Mouse (Mus musculus): ENCODE data around the gene Psmg4. TPM values are rescaled to one million over a fixed set of nuclear protein-coding genes. Genes with fewer than 3 reads are reported as not detected.

The Psmg4 gene
- total RNA-seq (2012; rRNA removed) (146 and 161 TPM in 2 replicates), polyA plus RNA-seq (2012; ENCODE audit: insufficient read depth in 1 of 2, insufficient read length in 2 of 2, low read depth in 1 of 2, low replicate concordance in 2 of 2, missing spikeins in 1 of 2) (100 to 1,000 TPM in 1 of 2 experiments, not detected in 1; 121 TPM)

DNA sequence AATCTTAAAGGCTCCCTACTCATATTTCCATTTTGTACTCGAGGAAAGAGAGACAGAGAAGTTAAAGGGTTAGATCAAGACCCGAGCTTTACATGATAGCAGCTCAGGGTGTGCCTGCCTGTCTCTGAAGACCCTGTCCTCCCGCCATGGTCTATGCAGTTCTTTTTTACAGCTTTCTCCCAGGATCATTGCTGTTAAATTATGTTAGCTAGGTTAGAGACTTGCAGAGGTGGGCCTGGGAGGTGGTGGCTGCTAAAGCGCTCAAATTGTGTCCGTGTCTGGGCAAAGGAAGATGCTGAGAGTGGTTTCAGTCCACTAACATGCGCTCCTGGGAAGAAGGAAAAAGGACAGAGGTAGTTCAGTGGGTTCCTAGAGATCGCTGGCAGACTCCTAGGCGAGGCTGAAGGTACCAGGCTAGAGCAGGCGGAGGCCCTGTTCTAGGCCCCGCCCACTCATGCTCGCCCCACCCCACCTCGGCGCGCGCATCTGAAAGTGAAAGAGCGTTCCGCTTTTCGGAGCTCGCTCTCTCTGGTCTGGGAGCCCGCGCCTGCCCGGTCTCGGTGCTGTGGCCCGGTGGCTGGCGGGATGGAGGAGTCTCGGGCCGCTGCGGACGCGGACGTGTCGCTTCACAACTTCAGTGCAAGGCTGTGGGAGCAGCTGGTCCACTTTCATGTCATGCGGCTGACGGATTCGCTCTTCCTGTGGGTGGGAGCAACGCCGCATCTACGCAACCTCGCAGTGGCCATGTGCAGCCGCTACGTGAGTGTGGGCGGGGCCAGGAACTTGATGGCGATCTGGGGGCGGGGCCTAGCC lies at the start of gene Psmg4:
Gene Psmg4, plus strand, starts transcription at position 474 of the 813 bp plus-strand sequence.
- peak; percentile 95 for DNase-seq (ENCODE audit: low read depth, low spot score)
- H3K36me3 ChIP-seq (ENCODE audit: control insufficient read depth in 1 of 2, insufficient read depth in 2 of 2, low read length in 2 of 2) = peaks cover 0 to 10% of the 10 kb centered on the region in 2 experiments; a peak in 2 of 4 replicates
- peaks cover 14% of the 10 kb centered on the region for H3K79me2 ChIP-seq (ENCODE audit: control insufficient read depth, insufficient read depth, low read length, poor library complexity)
- no peaks in the 10 kb centered on the region for H3K27me3 ChIP-seq (ENCODE audit: control insufficient read depth in 1 of 2, insufficient read depth in 2 of 2, low read length in 2 of 2)
- peak within 1 kb of the TSS; percentile 91 for H3K27ac ChIP-seq (ENCODE audit: control insufficient read depth, low read depth, low read length)
- peak within 1 kb of the TSS; percentile 83 for H3K9ac ChIP-seq (ENCODE audit: control insufficient read depth, low read depth, low read length, poor library complexity, severe bottlenecking)
- TF ChIP-seq GABPA (IDR thresholded peaks at IDR 0.05; ENCODE audit: low read depth, low read length) = no peak
- no peak for TF ChIP-seq ZNF384 (IDR thresholded peaks at IDR 0.05; ENCODE audit: low read depth, low read length)
- no peak for TF ChIP-seq POLR2AphosphoS5 (IDR thresholded peaks at IDR 0.05; ENCODE audit: borderline replicate concordance, low read depth, low read length)
- TF ChIP-seq ELF1 (IDR thresholded peaks at IDR 0.05; ENCODE audit: low read depth, low read length) = peak; percentile 68
- peak; percentile 82 for TF ChIP-seq SIN3A (IDR thresholded peaks at IDR 0.05; ENCODE audit: low read length)
- TF ChIP-seq MEF2A (IDR thresholded peaks at IDR 0.05; ENCODE audit: extremely low read depth, insufficient replicate concordance, low read depth, low read length, poor library complexity, severe bottlenecking) = 0 out of 2 replicates have a peak, but pooled peaks have one; percentile 46
- no peak for TF ChIP-seq ZKSCAN1 (IDR thresholded peaks at IDR 0.05; ENCODE audit: low read depth, low read length)
- no peak for TF ChIP-seq CTCF (IDR thresholded peaks at IDR 0.05 in 2 of 3, conservative IDR thresholded peaks at IDR 0.05 in 1 of 3; ENCODE audit: control insufficient read depth in 1 of 3, insufficient read depth in 1 of 3, low read depth in 2 of 3, low read length in 3 of 3, poor library complexity in 1 of 3, severe bottlenecking in 1 of 3)
- peak; percentile 11; the same call in 1 of the 2 replicates for TF ChIP-seq SMC3 (IDR thresholded peaks at IDR 0.05; ENCODE audit: low read depth, low read length)
- TF ChIP-seq ZMIZ1 (IDR thresholded peaks at IDR 0.05; ENCODE audit: low read depth, low read length) = peak; percentile 68; the same call in 1 of the 2 replicates
- TF ChIP-seq NRF1 (IDR thresholded peaks at IDR 0.05; ENCODE audit: insufficient read depth, low read depth, low read length, poor library complexity, severe bottlenecking) = peak; percentile 75
- TF ChIP-seq TBP (IDR thresholded peaks at IDR 0.05; ENCODE audit: low read depth, low read length) = peak; percentile 67; the same call in 1 of the 2 replicates
- peak in 1 of 2 experiments; percentile 12; a peak in 1 of 4 replicates for TF ChIP-seq EP300 (IDR thresholded peaks at IDR 0.05; ENCODE audit: low read depth in 1 of 2, low read length in 2 of 2)
- peak; percentile 83 for TF ChIP-seq HCFC1 (IDR thresholded peaks at IDR 0.05; ENCODE audit: low read depth, low read length)
- TF ChIP-seq MAX (IDR thresholded peaks at IDR 0.05; ENCODE audit: low read length) = peak; percentile 45; the same call in 1 of the 2 replicates
- TF ChIP-seq NELFE (IDR thresholded peaks at IDR 0.05; ENCODE audit: low read depth, low read length) = peak; percentile 91
- peak; percentile 73; the same call in 1 of the 2 replicates for TF ChIP-seq MYC (IDR thresholded peaks at IDR 0.05; ENCODE audit: low read depth, low read length)
- TF ChIP-seq CHD2 (IDR thresholded peaks at IDR 0.05; ENCODE audit: low read length) = no peak
- peak; percentile 90 for TF ChIP-seq MXI1 (IDR thresholded peaks at IDR 0.05; ENCODE audit: low read depth, low read length)
- peak; percentile 45; the same call in 1 of the 2 replicates for TF ChIP-seq USF1 (IDR thresholded peaks at IDR 0.05; ENCODE audit: low read depth, low read length)
- TF ChIP-seq MAZ (IDR thresholded peaks at IDR 0.05; ENCODE audit: low read depth, low read length) = no peak; the same call in 1 of the 2 replicates
- 0 out of 2 replicates have a peak, but pooled peaks have one; percentile 37 for TF ChIP-seq ETS1 (IDR thresholded peaks at IDR 0.05; ENCODE audit: low read depth, low read length)
- TF ChIP-seq BHLHE40 (IDR thresholded peaks at IDR 0.05; ENCODE audit: borderline replicate concordance, low read depth, low read length) = no peak
- no peak; the same call in none of the 2 replicates for TF ChIP-seq TCF12 (IDR thresholded peaks at IDR 0.05; ENCODE audit: low read depth, low read length)
- TF ChIP-seq E2F4 (IDR thresholded peaks at IDR 0.05; ENCODE audit: borderline replicate concordance, low read depth, low read length) = no peak
- TF ChIP-seq POLR2A (IDR thresholded peaks at IDR 0.05; ENCODE audit: control insufficient read depth in 1 of 2, insufficient read depth in 1 of 2, low read depth in 1 of 2, low read length in 2 of 2, poor library complexity in 1 of 2) = peak; percentile 95 to 96
- TF ChIP-seq RAD21 (IDR thresholded peaks at IDR 0.05; ENCODE audit: low read depth, low read length) = no peak
- peak; percentile 83; the same call in 1 of the 2 replicates for TF ChIP-seq POLR2AphosphoS2 (IDR thresholded peaks at IDR 0.05; ENCODE audit: low read length)
- no peak for TF ChIP-seq USF2 (IDR thresholded peaks at IDR 0.05; ENCODE audit: borderline replicate concordance in 1 of 2, insufficient read depth in 1 of 2, low read depth in 1 of 2, low read length in 2 of 2)
- H3K9me3 ChIP-seq (replicated peaks; ENCODE audit: insufficient read depth, low read length) = no peaks in the 10 kb centered on the region
- H3K4me3 ChIP-seq (ENCODE audit: control insufficient read depth in 1 of 2, insufficient read depth in 1 of 2, low read depth in 2 of 2, low read length in 2 of 2) = peak within 1 kb of the TSS; percentile 76 to 97
- H3K4me1 ChIP-seq (ENCODE audit: control insufficient read depth in 1 of 2, insufficient read depth in 2 of 2, low read length in 2 of 2) = peaks cover 0 to 9% of the 10 kb centered on the region in 2 experiments; a peak in 1 of 4 replicates

Measured in MEL (cell line).